Mouse (Mus musculus): ENCODE data around the gene Fbxl16. TPM values are rescaled to one million over a fixed set of nuclear protein-coding genes. Genes with fewer than 3 reads are reported as not detected.

The Fbxl16 gene
- total and polyA plus RNA-seq, 3 experiments, result 1.1 to 3.2 (median 1.4) TPM

DNA sequence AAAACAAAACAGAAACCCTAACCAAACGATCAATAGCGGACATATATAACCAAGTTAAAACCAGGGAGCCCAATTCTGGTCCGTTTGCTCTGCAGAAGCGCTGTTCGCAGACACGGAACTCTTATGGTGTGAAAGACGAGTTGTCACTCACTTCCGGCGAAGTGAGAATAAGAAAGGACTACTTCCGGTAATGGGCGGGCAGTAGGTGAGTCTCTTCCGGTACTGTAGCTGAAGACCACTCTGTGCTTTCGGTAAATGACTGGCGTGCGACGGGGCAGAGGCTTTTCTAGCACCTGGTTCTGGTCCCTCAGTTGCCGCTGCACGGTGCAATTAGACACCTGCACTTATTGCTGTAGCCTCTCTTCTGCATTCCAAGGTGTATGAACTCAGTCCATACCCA, 14.6 kb downstream of the Fbxl16 start, which contains the start of gene Wdr24:
Gene Wdr24 (plus strand): TSS at position 176 of the 400 bp plus-strand sequence.
- TF ChIP-seq POLR2A (IDR thresholded peaks at IDR 0.05; ENCODE audit: insufficient read depth, low read depth, low read length) (peak; percentile 82), EP300 (IDR thresholded peaks at IDR 0.05; ENCODE audit: insufficient read depth, low read depth, low read length) (0 out of 2 replicates have a peak, but pooled peaks have one; percentile 38), CTCF (IDR thresholded peaks at IDR 0.05) (no peak)
- H3K4me1 ChIP-seq (ENCODE audit: control insufficient read depth, insufficient read depth, low read length), result peaks cover 8% of the 10 kb centered on the region
- no peaks in the 10 kb centered on the region for H3K79me2 ChIP-seq (replicated peaks; ENCODE audit: control insufficient read depth, insufficient read depth, low read length)
- peaks cover 10% of the 10 kb centered on the region for H3K27me3 ChIP-seq (ENCODE audit: control insufficient read depth, insufficient read depth, low read length)
- DNase-seq, result peak; percentile 79 to 81
- peak within 1 kb of the TSS; percentile 40 for H3K27ac ChIP-seq
- H3K9ac ChIP-seq (ENCODE audit: low read depth, low read length), result peak within 1 kb of the TSS; percentile 82
- H3K4me3 ChIP-seq, result peak within 1 kb of the TSS; percentile 56
- no peaks in the 10 kb centered on the region for H3K36me3 ChIP-seq (ENCODE audit: control insufficient read depth, insufficient read depth, low read length)
- intact Hi-C loops (cut with DNase I), result no loop called here
- WGBS, result under 1% methylated on average over 18 of the region's 18 CpGs

DNA sequence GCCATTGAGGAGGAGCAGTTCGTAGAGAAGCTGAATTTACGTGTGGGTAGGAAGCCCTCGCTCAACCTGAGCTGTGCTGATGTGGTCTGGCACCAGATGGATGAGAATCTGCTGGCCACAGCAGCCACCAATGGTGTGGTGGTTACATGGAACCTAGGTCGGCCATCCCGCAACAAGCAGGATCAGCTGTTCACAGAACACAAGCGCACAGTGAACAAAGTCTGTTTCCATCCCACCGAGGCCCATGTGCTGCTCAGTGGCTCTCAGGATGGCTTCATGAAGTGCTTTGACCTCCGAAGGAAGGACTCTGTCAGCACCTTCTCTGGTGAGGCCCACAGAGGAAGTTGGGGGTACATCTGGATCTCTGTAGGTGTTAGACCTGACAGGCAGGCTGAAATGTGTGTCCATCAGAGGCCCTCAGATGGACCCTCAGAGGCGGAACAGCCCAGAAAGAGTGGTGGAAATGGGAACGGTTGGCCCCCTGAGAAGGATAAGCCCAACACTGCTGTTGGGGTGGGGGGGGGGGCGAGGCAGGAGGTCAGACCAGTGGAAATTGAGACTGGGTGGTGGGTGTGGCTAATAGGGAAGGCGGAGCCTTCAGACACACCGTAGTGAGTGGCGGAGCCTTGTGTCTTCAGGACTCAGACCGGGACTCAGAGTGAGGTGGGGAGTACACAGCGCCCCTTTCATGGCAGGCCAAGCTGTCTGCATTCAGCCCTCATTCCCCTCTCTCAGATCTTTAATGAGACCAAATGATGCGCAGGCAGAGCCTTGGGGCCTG, 15.7 kb downstream of the Fbxl16 start:
- no peak overlapping the region; the same call in 1 of the 2 replicates for H3K4me3 ChIP-seq
- DNase-seq, result no peak
- intact Hi-C loops (cut with DNase I), result no loop called here
- no peak overlapping the region for H3K9ac ChIP-seq (ENCODE audit: low read depth, low read length)
- 71% methylated on average over 17 of the region's 17 CpGs for WGBS
- TF ChIP-seq POLR2A (IDR thresholded peaks at IDR 0.05; ENCODE audit: insufficient read depth, low read depth, low read length), result no peak
- TF ChIP-seq CTCF (IDR thresholded peaks at IDR 0.05), result no peak
- TF ChIP-seq EP300 (IDR thresholded peaks at IDR 0.05; ENCODE audit: insufficient read depth, low read depth, low read length), result no peak
- H3K4me1 ChIP-seq (ENCODE audit: control insufficient read depth, insufficient read depth, low read length), result peaks cover 8% of the 10 kb centered on the region
- no peak overlapping the region for H3K27ac ChIP-seq
- no peaks in the 10 kb centered on the region for H3K36me3 ChIP-seq (ENCODE audit: control insufficient read depth, insufficient read depth, low read length)
- no peaks in the 10 kb centered on the region for H3K79me2 ChIP-seq (replicated peaks; ENCODE audit: control insufficient read depth, insufficient read depth, low read length)
- peaks cover 5% of the 10 kb centered on the region for H3K27me3 ChIP-seq (ENCODE audit: control insufficient read depth, insufficient read depth, low read length)

DNA sequence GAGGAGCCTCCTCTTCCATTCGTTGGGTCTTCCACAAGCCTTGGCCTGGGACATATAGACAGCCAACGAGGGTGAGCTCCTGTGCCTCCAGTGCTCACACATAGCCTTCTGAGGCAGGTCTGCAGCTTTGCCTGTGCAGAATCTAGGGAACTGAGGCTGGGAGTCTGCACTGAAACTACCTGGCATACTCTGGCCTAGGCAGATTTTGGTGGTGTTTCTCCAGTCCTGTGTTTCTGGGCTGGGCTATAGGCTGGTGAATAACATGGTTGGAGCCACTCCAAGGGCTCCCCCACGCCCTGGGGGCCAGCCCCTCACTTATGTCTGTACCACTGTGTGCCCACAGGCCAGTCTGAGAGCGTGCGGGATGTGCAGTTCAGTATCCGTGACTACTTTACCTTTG, 16.4 kb downstream of the Fbxl16 start:
- intact Hi-C loops (cut with DNase I), result no loop called here
- no peak for DNase-seq
- Histone ChIP-seq H3K9ac (ENCODE audit: low read depth, low read length) (no peak overlapping the region), H3K27me3 (ENCODE audit: control insufficient read depth, insufficient read depth, low read length) (no peaks in the 10 kb centered on the region), H3K36me3 (ENCODE audit: control insufficient read depth, insufficient read depth, low read length) (no peaks in the 10 kb centered on the region), H3K79me2 (replicated peaks; ENCODE audit: control insufficient read depth, insufficient read depth, low read length) (no peaks in the 10 kb centered on the region), H3K27ac (no peak overlapping the region), H3K4me3 (no peak overlapping the region), H3K4me1 (ENCODE audit: control insufficient read depth, insufficient read depth, low read length) (peaks cover 8% of the 10 kb centered on the region)
- WGBS, result 87% methylated on average over 6 of the region's 6 CpGs
- TF ChIP-seq POLR2A (IDR thresholded peaks at IDR 0.05; ENCODE audit: insufficient read depth, low read depth, low read length), result no peak
- TF ChIP-seq EP300 (IDR thresholded peaks at IDR 0.05; ENCODE audit: insufficient read depth, low read depth, low read length), result no peak
- TF ChIP-seq CTCF (IDR thresholded peaks at IDR 0.05), result no peak

DNA sequence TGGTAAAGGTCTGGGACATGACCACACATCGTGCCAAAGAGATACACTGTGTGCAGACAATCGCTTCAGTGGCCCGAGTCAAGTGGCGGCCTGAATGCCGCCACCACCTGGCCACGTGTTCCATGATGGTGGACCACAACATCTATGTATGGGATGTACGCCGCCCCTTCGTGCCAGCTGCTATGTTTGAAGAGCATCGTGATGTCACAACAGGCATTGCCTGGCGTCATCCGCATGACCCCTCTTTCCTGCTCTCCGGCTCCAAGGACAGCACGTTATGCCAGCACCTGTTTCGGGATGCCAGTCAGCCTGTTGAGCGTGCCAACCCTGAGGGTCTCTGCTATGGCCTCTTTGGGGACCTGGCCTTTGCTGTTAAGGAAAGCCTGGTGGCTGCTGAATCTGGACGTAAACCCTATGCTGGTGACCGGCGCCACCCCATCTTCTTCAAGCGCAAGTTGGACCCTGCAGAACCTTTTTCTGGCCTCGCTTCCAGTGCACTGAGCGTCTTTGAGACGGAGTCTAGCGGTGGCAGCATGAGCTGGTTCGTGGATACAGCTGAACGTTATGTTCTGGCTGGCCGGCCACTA, 17.2 kb downstream of the Fbxl16 start:
- intact Hi-C loops (cut with DNase I), result no loop called here
- no peaks in the 10 kb centered on the region; the same call in 1 of the 2 replicates for H3K79me2 ChIP-seq (replicated peaks; ENCODE audit: control insufficient read depth, insufficient read depth, low read length)
- H3K4me3 ChIP-seq, result no peak overlapping the region
- no peaks in the 10 kb centered on the region for H3K36me3 ChIP-seq (ENCODE audit: control insufficient read depth, insufficient read depth, low read length)
- DNase-seq, result no peak
- H3K27ac ChIP-seq, result no peak overlapping the region
- peaks cover 8% of the 10 kb centered on the region for H3K4me1 ChIP-seq (ENCODE audit: control insufficient read depth, insufficient read depth, low read length)
- 93% methylated on average over 27 of the region's 27 CpGs for WGBS
- no peaks in the 10 kb centered on the region for H3K27me3 ChIP-seq (ENCODE audit: control insufficient read depth, insufficient read depth, low read length)
- no peak overlapping the region for H3K9ac ChIP-seq (ENCODE audit: low read depth, low read length)
- TF ChIP-seq POLR2A (IDR thresholded peaks at IDR 0.05; ENCODE audit: insufficient read depth, low read depth, low read length), result no peak
- no peak for TF ChIP-seq CTCF (IDR thresholded peaks at IDR 0.05)
- TF ChIP-seq EP300 (IDR thresholded peaks at IDR 0.05; ENCODE audit: insufficient read depth, low read depth, low read length), result no peak

- no peaks in the 10 kb centered on the region; the same call in 1 of the 2 replicates for H3K36me3 ChIP-seq (ENCODE audit: control insufficient read depth, insufficient read depth, low read length)
- H3K27ac ChIP-seq, result no peak overlapping the region
- peaks cover 16% of the 10 kb centered on the region for H3K4me1 ChIP-seq (ENCODE audit: control insufficient read depth, insufficient read depth, low read length)
- TF ChIP-seq EP300 (IDR thresholded peaks at IDR 0.05; ENCODE audit: insufficient read depth, low read depth, low read length), result no peak
- TF ChIP-seq CTCF (IDR thresholded peaks at IDR 0.05), result no peak
- TF ChIP-seq POLR2A (IDR thresholded peaks at IDR 0.05; ENCODE audit: insufficient read depth, low read depth, low read length), result no peak
- 94% methylated on average over 13 of the region's 13 CpGs for WGBS
- no peaks in the 10 kb centered on the region; the same call in 1 of the 2 replicates for H3K79me2 ChIP-seq (replicated peaks; ENCODE audit: control insufficient read depth, insufficient read depth, low read length)
- H3K27me3 ChIP-seq (ENCODE audit: control insufficient read depth, insufficient read depth, low read length), result no peaks in the 10 kb centered on the region
- no peak overlapping the region for H3K9ac ChIP-seq (ENCODE audit: low read depth, low read length)
- H3K4me3 ChIP-seq, result no peak overlapping the region
- no peak for DNase-seq
- intact Hi-C loops (cut with DNase I), result no loop called here
Measured at GRCm38 (mm10) chr17:25827011-25827410, 18.1 kb downstream of the Fbxl16 start.

All from heart, adult 2 months (tissue).